Mouse (Mus musculus) gastrocnemius, adult 18-20 months (tissue): Measurements from ENCODE around the gene Cytl1. TPM values are rescaled to one million over a fixed set of nuclear protein-coding genes. Genes with fewer than 3 reads are reported as not detected.
A peak's percentile ranks its signal among the peaks of the same experiment; 100 is the strongest.

Source experiments
- DNase-seq: peaks from one replicate; pipeline ENCODE4 v3.0.0; 2021; ENCODE audit warnings: low spot score
- long read RNA-seq, 2 experiments: library from polyadenylated mRNA; stranded (forward); transcript quantifications; one replicate each; pipeline ENCODE4 v2.0.0; 2021
- total RNA-seq, 2 experiments: library from RNA; stranded (reverse); gene quantifications; 2 replicates each; pipeline ENCODE4 v1.2.3; 2021

The Cytl1 gene
- 1 to 10 TPM; 3.3 to 4.8 TPM for total RNA-seq
- long read RNA-seq, experiment 1, partial matches to known transcripts, result 0 of 2 reads
- long read RNA-seq, experiment 1, other reads (novel, unspliced or antisense), result 0 of 2 reads
- long read RNA-seq, experiment 2, partial matches to known transcripts, result 0 of 4 reads
- long read RNA-seq, experiment 2, other reads (novel, unspliced or antisense), result 0 of 4 reads

DNA sequence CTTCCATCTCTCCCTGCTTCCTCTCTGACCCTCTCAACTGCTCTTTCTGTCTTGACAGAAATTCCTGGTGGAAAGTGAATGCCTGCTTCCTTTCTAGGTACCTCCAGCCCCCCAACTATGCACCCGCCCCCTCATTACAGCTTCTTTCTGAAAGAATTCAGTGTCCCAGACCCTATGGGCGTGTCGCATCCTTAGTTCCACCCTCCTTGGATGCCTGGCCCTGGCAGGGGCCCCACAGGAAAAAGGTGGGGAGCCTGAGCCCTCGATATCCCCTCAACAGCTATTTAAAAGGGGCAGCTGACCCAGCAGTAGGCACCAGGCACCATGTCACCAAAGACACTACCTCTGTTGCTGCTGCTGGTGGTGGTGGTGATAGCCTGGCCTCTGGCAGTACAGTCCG lies at the start of gene Cytl1:
Cytl1 (plus strand) TSS at position 296 of the 400 bp plus-strand sequence.
- no peak for DNase-seq

DNA sequence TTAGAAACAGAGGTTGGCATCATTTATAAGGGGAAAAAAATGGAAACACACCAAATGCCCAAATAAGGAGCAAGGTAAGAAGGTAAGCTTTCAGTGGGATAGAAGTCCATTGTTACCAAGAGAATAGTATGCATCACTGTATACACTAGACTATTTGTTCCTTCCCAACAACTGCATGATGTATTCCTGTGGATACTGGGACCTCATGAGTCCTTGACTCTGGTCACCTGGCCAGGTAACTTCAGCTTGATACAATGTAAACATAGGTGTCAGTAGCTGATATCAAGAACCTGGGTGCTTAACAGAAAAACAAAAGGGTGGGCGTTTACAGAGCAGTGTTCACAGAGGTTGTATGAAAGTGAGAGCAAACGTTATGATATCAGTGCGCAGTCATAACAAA lies 42.6 kb upstream of the Cytl1 start:
- DNase-seq, result no peak

DNA sequence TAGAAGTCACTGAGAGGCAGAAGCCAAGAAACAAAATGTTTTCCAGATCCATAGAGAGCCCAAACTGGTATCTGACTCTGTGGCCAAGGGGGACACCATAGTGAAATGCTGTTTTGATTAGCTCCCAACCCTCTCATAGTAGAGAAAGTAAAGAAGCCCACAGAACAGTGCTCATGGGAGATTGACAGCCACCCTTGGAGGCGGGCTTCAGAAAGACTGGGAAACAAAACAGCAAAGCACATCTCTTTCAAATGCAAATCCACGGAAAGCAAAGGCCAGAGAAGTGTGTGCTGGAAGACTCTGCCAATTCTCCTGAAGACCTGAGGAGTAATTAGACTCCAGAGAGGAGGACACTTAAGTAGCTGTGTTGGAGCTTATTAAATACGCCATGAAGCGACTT lies 39.5 kb upstream of the Cytl1 start:
- no peak for DNase-seq

DNA sequence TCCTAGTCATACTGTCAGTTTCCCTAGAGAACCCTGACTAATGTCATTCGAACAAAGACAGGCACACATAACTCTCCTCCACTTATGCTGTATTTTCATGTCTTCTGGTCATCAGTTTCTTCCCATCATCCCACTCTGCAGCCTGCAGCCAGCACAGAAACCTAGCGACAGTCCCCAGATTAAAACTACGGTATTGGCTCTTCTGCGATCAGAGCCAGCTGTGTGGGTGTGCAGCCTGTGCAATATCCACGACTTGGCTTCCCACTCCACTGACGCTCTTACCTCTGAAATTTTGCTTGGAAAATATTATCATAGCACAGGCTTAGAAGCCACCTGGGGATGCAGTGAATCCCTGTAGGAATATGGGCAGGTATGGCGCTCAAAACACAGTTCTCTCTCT lies 38.0 kb upstream of the Cytl1 start:
- DNase-seq, result no peak

DNA sequence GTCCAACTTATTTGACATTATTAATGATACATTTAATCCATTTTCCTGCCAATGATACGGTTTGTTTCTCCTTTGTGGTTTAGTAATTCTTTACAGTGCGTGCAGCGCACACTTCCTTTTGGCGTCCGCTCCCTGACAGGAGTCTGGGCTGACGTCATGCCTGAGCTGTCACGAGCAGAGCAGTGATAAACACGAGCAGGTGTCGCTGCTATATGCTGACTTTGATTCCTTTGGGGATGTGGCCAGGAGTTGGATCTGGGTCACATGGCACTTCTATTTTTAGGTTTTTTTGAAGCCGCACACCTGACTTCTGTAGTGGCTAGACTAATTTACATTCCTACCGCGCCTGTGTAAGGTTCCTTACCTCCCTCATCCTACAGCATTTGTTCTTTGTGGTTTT lies 35.6 kb upstream of the Cytl1 start:
- DNase-seq, result no peak

DNA sequence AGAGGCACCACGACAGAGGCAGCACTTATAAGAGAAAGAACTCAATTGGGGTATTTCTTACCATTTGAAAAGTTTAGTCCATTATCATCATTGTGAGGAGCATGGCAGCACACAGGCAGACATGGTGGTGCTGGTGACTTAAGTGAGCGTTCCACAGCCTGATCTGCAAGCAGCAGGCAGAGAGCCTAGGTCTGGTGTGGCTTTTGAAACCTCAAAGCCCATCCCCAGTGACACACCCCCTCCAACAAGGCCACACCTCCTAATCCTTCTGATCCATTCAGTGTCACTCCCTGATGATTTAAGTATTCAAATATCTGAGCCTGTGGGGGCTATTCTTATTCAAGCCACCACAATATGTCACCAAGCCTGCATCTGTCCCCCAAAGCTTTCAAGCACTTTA lies 30.4 kb upstream of the Cytl1 start:
- DNase-seq, result no peak

DNA sequence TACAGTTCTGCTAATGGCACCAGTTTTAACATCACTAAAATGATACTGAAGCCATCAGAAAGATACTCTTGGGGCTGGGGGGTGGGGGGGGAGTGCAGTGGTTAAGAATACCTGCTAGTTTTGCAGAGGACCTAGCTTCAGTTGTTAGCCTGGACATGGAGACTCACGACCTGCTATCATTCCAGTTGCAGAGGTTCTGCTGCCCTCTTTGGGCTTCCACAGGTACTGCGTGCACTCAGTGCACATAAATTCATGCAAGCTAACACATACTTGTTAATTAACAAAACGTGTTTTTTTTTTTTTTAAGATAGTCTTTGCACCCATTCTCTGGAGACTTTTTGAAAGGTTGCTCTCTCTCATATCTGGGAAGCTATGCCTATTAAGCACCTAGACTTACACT lies 27.2 kb upstream of the Cytl1 start:
- no peak for DNase-seq

DNA sequence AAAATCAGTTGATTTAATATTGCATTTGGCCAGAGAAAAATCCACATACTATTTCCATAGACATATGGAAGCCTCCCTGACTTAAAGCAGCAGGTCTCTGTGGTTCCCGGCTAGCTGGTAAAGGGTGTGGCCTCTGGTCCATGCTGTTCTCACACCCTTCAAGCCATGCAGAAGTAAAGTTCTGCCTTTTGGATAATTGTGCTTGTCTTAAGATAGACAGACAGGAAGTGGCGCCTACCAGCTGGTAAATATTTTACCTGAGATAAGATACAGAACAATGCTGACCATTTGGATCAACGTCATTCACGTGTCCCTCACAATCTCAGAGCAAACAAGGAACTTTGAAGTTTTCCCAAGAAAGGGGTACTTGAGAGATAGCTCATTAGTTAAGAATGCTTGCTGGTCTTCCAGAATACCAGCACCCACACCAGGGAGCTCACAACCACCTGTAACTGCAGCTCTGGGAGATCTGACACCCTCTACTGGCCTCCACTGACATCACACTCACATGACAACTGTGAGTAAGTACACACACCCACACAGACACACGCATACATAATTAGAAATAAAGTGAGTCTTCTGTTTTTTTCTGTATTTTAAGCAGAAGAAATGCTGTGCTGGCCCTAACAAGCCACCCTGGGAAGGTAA lies 25.9 kb upstream of the Cytl1 start:
- DNase-seq, result no peak

DNA sequence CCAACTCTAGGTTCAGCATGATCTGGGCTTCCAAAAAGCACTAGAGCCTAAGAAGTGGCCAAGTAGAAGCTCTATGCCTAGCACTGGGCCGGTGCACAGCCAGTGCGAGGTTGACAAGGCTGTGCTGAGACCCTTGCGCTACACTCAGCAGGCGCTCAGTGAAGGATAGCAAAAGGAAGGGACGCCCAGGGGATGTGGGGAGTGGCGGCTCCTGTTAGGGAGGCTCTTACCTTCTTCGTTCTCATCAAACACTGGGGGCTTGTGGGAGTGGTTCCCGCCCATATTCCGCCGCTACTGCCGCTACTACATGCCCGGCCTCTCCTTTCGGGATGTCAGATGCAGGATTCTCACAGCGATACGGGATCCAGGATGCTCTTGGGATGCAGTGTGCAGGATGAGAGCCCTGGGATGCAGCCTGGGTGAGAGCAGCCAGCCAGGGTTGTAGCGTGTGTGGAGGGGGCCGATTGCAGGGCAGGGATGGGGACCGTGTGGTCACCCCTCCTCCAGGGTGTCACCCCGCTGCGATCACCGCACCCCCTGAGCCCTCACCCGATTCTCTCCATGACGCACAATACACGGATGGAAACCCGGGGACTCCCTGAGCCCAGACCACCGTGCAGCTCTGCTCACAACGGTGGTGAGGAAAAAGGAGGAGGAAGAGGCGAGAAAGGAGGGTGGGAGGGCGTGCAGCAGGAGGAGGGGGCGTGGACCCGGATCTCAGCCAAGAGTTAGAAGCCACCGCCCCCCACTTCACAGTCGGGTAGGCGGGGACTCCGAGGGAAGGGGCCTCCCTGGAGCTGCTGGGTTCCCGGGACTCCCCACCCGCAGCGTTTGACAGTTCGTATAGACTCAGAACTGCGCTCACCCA lies 18.6 kb upstream of the Cytl1 start, which contains the start of gene Stk32b:
Stk32b (minus strand) TSS at position 667 of the 868 bp plus-strand sequence.
- DNase-seq, result peak; percentile 8

DNA sequence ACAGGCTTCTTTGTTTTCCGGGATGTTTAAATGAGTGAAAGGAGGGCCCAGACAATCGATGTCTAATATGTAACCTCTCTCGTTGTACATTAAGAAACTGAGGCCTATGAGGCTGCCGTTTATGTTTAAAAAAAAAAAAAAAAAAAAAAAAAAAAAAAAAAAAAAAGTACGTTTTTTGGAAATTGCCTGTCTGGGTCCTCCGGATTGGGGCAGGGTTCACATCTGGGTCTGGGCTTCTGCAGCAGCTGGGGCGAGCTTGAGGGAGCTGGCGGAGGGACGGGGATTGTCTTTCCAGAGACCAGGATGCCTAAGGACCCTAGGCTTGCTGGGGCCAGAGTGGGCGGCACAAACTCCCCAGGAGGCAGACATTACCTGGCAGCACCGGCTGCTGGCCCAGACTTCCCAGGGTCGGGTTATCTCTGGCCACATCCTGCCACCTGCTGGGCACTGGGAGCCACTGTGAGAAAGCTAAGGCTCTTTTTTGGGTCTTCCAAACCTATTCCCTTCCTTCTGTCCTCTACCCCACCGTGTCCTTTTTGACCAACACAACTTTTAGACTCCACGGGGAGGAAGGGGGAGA lies 17.8 kb upstream of the Cytl1 start:
- DNase-seq, result no peak

DNA sequence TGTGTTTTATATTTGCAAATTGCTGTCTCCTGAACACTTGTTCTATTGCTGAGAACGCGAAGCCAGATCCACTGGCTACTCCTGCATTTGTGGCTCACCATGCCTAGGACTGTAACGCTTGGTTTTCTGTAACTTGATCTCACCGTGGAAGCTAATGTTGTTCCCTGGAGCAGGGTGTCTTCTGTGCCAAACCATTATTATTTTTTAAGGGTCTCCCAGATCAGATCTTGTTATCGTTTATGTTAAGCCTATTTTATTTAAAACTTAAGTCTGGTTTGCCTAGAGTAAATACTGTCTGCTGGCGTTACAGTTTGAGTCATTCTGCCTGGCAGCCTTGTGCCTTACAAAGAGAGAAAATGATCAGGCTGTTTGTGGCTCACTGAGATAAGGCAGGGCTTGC lies 14.6 kb upstream of the Cytl1 start:
- no peak for DNase-seq

DNA sequence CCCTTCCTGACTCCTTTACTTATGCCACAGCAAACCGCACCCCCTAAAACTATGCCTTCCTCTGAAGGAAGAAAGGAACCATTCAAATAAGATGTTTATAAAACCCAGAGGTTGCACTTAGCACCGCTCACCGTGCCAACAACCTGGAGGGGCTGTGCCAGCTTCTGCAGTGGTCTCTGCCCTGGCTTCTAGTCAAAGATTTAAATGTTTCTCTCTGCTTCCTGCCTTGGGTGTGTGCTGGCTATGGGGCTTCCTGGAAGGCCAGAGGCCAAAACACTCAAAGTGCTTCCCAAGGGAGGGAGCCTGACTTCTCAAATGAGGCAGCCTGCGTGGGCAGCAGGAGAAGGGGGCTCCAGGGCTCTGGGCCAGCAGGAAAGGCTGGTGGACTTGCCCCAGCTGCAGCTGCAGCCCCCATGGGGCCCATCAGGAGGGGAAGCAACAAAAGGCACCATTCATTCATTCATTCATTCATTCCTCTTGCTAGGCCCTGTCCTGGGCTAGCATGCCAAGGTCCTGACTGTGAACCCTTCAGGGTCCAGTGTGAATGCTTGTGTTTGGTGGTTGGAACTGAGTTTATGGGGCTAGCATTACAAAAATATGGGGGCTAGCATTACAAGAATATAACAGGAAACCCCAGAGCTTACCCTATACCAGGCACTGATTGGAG lies 10.0 kb upstream of the Cytl1 start:
- DNase-seq, result peak; percentile 16

DNA sequence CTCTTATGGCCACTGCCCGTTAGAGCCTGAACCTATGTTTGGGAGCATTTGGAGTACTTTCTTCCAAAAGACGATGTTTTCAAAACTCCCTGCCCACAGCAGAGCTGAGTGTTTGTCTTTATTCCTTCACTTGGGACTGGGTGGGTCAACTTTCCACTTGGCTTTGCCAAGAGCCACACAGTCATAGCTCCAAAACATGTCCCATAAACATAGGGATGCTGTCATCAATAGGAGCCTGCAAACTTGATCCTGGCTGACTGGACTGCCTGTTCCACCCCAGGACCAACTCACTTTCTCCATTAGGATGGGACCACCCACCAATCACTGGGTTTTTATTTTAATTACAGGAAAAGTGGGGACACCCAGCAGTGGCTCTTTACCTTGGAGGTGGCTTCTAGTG lies 4.5 kb upstream of the Cytl1 start:
- DNase-seq, result peak; percentile 61

DNA sequence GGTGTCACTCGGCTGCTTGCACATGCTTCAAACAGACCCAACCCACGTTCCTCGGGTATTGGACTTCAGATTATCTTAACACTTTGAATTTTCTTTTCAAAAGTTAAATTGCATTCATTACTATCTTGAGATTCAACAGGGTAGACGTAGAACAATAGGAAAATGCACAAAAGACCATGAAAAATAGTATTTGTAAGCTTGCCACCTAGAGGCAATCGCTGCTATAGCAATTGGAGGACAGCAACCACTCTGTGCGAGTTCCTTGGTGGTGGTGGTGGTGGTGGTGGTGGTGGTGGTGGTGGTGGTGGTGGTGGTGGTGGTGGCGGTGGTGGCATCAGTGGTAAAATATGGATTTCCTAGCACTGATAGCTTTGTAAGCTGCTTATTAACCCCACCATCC lies 894 bp downstream of the Cytl1 start:
- no peak for DNase-seq

DNA sequence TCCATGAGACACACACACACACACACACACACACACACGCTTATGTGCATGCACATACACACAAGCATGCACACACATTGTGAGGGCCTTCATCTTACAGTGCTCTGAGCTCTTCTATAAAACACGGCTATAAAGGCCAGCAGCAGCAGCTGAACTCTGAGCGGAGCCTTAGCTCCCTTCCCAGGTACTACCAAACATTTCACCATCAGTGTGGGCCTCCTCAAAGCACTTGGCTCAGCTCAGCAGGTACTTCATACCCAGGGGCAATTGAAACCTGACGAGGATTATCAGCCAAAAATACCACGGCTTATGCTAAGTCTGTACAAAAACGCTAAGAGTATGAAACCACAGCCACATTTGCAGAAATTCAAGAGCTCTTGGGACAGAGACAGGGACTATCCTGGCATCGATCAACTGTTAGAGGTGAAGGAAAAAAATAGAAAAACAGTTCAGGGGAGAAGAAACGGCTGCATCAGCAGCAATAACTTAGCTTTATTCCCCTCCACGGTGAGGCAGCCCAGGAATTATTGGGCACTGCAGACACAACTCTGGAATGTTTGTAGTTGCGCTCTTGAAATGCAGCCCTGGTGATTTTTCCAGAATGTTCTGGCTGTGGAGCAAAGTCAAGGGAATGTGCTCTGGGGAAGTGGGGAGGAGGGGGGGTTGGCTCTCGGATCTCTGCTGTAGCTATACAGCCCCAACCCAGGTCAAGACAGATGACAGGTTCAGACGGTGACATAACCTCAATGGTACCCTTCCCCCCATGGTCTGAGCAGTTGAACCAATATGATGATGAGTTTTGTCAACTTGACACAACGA lies 8.8 kb downstream of the Cytl1 start:
- DNase-seq, result no peak

DNA sequence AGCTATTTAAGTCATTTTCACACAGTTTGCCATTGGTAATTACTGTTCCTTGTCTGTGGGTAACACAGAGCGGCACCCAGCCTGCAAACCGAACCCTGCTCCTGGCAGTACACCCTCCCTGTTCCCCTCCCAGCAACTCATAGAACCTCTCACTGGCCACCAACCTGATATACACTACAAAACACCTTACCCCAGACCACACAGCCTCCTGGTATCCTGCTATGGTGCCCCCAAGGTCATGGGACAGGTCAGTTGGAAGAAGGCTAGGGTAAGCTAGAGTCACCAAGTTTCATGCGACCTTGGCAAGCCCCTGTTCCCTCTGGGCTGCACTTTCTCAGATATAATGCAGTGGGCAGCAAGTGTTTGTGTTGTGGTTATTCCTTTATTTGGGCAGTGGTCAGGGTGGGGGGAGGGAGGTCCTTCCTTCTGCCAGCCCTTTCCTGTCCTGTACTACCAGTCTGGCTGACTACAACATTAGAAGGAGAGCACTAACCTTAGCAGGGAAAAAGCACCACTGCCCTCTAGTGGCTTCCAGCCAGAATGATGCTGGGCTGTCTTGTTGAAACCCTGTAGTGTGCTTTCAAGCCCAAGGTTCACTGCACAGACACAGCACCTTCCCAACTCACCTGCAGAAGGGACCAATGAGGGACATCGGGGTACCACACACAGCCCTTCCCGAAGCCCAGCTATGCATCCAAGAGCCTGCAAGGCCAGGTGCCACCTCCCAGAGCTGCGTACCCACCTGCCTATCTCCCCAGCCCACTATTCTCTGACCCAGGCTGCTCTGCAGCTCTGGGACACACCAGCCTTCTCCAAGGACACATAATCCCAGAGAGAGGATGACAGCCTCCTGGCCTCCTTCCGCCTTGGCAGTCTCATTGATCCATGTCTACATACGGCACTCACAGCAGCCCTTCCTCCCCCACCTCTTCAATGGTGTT lies 17.0 kb downstream of the Cytl1 start:
- peak; percentile 63 for DNase-seq

DNA sequence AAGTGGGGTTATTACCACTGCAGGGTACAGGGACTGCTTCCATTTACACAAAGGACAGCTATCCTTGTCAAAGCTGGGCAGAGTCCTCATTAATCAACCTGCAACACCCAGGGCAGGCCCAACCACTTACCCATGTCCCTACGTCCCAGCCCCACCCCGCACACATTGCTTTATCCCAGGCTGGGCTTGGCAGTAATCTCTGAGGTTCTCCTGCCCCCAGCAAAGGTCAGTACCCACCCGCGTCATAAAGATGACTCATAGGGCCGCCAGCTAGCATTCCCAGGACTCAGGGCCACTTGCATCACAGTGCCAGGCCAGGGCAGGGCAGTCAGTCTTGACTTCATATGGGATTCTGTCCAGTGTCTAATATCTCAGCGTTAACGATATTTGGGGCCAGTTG lies 18.0 kb downstream of the Cytl1 start:
- no peak for DNase-seq

DNA sequence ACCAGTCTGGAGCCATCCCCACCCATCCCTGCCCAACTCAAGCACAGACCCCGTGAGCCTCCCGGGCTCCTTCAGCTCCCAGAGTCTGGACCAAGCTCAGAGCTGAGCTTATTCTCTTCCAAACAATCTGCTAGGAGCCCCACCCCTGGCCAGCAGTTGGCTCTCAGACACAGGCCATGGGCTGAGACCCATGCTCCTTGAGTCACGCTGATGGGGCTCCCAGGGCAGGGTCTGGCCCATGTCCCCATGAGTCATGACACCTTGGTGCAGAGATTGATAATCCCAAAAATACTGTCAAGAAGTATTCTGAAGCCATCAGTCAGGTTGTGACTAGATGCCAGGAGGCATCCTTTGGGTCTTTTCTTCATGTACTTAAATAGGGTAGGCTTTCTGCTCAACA lies 26.7 kb downstream of the Cytl1 start:
- peak; percentile 56 for DNase-seq

DNA sequence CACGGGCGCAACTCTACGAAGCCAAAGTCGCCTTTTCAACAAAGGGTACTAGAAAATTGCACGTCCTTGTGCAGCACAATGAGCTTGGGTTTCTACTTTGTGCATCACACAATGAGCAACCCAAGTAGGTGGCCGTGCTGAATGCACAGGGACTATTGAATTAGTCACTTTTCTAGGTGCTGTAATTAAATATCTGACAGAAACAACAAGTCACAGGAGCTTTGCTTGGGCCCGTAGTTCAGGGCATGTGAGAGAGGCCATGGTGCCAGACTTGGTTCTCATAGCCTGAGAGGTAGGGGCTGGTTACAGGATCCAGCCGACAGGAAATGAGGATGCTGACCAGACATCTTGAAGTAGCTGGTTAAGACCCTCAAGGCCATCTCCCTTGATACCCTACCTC lies 30.5 kb downstream of the Cytl1 start:
- no peak for DNase-seq

DNA sequence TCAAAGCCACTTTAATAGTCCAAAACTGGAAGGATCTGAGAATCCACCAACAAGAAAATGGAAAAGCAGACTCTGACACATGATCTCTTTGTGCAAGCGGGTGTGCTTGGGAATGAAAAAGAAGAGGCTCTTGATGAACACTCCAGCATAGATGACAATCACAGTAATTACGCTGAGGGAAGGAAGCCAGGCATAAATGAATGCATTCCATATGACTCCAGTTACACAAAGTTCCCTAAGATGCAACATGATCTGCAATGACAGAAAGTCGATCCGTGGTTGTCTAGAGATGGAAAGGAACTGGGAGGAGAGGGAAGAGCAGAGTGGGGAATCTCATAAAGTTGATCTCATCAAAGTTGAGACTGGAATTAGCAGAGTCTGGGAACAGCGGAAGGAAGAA lies 31.9 kb downstream of the Cytl1 start:
- no peak for DNase-seq
